Mouse (Mus musculus) frontal cortex, postnatal 10 days (tissue): ENCODE data around the gene 4930558K02Rik.

Source experiments
- DNase-seq, 2 experiments: peaks; one replicate each; pipeline ENCODE4 v3.0.0; 2022; ENCODE audit warnings: low spot score in 2 of 2, mixed read lengths in 1 of 2

4930558K02Rik gene

GRCm38 (mm10) chr1:161951009-161951779, 28.2 kb downstream of the 4930558K02Rik start:
- DNase-seq: no peak

DNA sequence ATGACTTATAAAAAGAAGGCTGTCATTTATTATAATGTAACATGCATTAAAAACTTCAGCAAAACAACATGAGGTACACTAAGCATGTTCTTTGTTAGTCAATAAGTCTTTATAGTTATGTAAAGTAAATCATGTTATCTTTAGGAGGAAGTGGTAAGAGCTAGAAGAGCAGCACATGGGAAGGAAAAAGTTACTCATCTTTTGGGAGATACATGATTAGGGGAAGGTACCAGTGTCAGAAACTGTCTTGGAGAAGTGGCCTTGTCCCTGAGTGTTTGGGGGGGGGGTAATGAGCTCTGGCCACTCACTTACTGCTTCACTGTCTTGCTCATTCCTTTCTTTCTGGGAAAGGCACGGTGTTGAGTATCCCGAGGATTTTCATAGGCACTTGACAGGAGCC, 37.4 kb downstream of the 4930558K02Rik start:
- no peak for DNase-seq

- DNase-seq: no peak
Measured at GRCm38 (mm10) chr1:161932286-161932685, 47.1 kb downstream of the 4930558K02Rik start.

DNA sequence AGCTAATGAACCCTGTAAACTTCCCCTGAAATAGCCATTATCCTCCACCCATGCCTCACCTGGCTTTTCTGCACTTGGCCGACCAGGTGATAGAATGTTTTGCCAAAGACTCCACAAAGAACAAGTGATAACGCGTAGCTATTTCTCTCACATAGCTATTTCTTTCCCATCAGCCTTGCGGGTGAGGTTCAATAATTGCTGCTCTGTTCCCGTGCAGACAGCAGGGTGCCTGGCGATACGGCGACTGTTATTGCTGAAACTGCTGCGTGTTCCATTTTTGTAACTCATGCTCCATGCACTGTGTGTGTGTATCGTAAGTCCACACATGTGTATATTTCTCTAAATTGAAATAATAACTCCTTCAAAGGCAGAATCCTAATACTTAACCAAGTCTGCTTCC, 47.6 kb downstream of the 4930558K02Rik start:
- no peak for DNase-seq

DNA sequence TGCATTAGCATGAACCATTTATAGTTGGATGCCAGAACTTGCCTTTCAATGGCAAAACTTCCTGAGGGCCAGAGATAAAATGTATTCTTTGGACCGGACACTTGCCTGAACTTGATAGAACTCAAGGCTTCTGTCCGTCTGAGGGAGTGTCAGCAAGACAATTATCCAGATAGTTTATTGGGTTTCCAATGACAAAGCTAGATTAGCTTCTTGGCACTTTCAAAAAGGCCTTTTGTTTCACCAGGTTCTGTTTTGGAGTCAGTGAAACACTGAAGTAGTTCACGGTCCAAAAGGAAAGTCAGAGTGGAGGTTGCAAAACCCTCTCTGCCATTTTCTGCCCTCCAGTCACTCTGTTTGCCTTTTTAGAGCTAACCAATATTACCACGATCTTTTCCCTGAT, 48.1 kb downstream of the 4930558K02Rik start:
- no peak for DNase-seq

- DNase-seq: no peak
Measured at GRCm38 (mm10) chr1:161927976-161928375, 51.5 kb downstream of the 4930558K02Rik start.

DNA sequence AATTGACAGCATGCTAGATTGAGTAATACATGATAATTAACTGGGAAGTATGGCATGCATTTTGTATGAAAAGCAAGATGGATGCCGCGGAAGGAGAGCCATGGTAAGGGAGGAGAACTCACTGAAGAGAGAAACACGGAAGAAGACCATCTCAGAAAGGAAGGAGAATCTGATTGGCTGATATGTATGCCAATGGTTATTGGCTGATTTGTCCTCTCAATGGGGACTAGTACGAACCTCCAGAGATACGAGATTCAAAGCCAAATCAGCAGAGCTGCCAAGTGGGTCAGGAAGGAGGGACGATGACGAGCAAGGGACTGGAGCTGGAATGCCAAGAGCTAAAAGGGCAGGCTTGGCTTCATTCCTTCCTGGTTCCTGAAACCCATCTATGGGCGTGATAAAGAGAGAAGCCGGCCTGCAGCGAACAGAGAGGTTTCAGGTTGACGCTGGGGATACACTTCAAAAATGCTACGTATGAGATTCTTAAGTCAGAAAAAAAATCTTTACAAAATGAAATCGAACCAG, 54.1 kb downstream of the 4930558K02Rik start:
- no peak for DNase-seq

DNA sequence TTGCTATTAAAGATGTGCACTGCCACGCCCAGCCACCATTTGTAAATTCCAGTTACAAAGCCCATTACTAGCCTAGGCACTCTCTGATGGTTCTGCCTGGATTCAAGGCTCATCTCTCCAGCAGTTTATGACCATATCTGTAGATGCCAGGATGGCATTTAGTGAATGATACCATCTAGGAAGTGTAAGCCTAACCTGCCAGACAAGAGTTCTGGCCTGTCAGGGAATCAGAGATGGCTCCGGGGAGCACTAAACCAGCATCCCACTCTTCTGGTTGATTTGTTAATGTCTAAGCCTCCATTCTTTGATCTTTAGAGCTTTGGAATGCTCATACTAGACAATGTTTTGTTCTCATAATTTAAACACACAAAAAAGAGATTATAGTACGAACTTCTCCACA, 55.1 kb downstream of the 4930558K02Rik start:
- no peak for DNase-seq

- no peak for DNase-seq
Measured at GRCm38 (mm10) chr1:161921928-161922327, 57.5 kb downstream of the 4930558K02Rik start.

- no peak for DNase-seq
Measured at GRCm38 (mm10) chr1:161920475-161921454, 58.7 kb downstream of the 4930558K02Rik start.

- no peak for DNase-seq
Measured at GRCm38 (mm10) chr1:161919594-161919993, 59.8 kb downstream of the 4930558K02Rik start.

GRCm38 (mm10) chr1:161918682-161919372, 60.6 kb downstream of the 4930558K02Rik start:
- no peak for DNase-seq

GRCm38 (mm10) chr1:161917940-161918484, 61.4 kb downstream of the 4930558K02Rik start:
- no peak for DNase-seq

DNA sequence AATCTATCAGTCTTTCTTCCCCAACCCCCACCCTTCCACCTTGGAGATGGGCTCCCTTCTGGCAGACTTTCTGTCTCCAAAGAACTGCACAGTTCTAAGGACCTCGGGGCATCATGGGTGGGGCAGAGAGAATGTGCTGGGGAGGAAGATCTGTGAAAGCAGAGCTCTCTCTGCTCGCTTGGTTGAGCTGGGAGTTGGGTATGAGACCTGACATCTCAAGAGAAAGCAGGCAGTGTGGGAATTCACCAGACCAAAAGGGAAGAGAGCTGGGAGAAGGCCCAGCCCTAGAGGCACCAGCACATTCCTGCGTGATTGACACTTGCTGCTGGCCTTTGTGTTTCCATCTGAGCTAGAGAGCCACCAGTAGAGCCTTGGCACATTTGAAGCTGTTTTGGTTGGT, 63.4 kb downstream of the 4930558K02Rik start:
- no peak for DNase-seq

GRCm38 (mm10) chr1:161913648-161913984, 65.8 kb downstream of the 4930558K02Rik start:
- DNase-seq: no peak

GRCm38 (mm10) chr1:161912940-161913647, 66.3 kb downstream of the 4930558K02Rik start:
- DNase-seq: no peak

- DNase-seq: no peak
Measured at GRCm38 (mm10) chr1:161909074-161909473, 70.4 kb downstream of the 4930558K02Rik start.

- DNase-seq: no peak
Measured at GRCm38 (mm10) chr1:161907795-161908457, 71.5 kb downstream of the 4930558K02Rik start.

GRCm38 (mm10) chr1:161907111-161907510, 72.3 kb downstream of the 4930558K02Rik start:
- DNase-seq: no peak

GRCm38 (mm10) chr1:161902692-161903452, 76.6 kb downstream of the 4930558K02Rik start:
- no peak for DNase-seq
